Mouse (Mus musculus) lung, embryonic 16.5 days (tissue): ENCODE results near the gene Fam19a2. TPM values are rescaled to one million over a fixed set of nuclear protein-coding genes. Genes with fewer than 3 reads are reported as not detected.

Experiments used
- ATAC-seq: fragments of 200-750 bp; cut with Nextera tagmentation; 2 replicates; pipeline ENCODE4 v1.8.0; 2017; ENCODE audit warnings: low read depth, mild to moderate bottlenecking, moderate library complexity
- H3K27ac ChIP-seq: fragments of 300-500 bp; sonication (generic); 2 replicates; pipeline ENCODE4 v1.5.1; 2014; ENCODE audit warnings: mild to moderate bottlenecking, control low read depth, low read length
- H3K27me3 ChIP-seq: fragments of 300-500 bp; sonication (generic); 2 replicates; pipeline ENCODE4 v1.6.1; 2014; ENCODE audit warnings: low read depth, low read length, mixed read lengths; ENCODE audit not compliant: control insufficient read depth, insufficient read depth
- H3K36me3 ChIP-seq: fragments of 300-500 bp; sonication (generic); 2 replicates; pipeline ENCODE4 v1.6.1; 2014; ENCODE audit warnings: low read length; ENCODE audit not compliant: control insufficient read depth, insufficient read depth
- H3K4me1 ChIP-seq: fragments of 300-500 bp; sonication (generic); replicated peaks from 2 replicates; pipeline ENCODE4 v1.6.1; 2014; ENCODE audit warnings: low read length, mixed read lengths; ENCODE audit not compliant: control insufficient read depth, insufficient read depth
- H3K4me2 ChIP-seq: fragments of 300-500 bp; sonication (generic); 2 replicates; pipeline ENCODE4 v1.6.1; 2014; ENCODE audit warnings: low read depth, low read length, control low read depth
- H3K4me3 ChIP-seq: fragments of 300-500 bp; sonication (generic); 2 replicates; pipeline ENCODE4 v1.5.1; 2014; ENCODE audit warnings: mild to moderate bottlenecking, low read length, control low read depth
- H3K9ac ChIP-seq: fragments of 300-500 bp; sonication (generic); 2 replicates; pipeline ENCODE4 v1.6.1; 2014; ENCODE audit warnings: low read length, control low read depth
- H3K9me3 ChIP-seq: fragments of 300-500 bp; sonication (generic); 2 replicates; pipeline ENCODE4 v1.6.1; 2016; ENCODE audit warnings: low read length; ENCODE audit not compliant: control insufficient read depth
- WGBS: fragments of 180-500 bp; shearing (Covaris S2); extraction: QIAGEN DNeasy Blood & Tissue Kit; methylation state at CpG from one replicate; pipeline ENCODE4 v1.1.7; 2014; 5-methylcytosine and 5-hydroxymethylcytosine counted together
- polyA plus RNA-seq: library from polyadenylated mRNA; unstranded; fragments of >200 nt; fragmentation: Nextera tagmentation; extraction: Ambion mirVana; gene quantifications from 2 replicates; pipeline ENCODE4 v1.2.1, GENCODE M21; 2015

Gene Fam19a2
- polyA plus RNA-seq, 1 experiment from 2014 or later = 1.8 TPM

GRCm38 (mm10) chr10:123514749-123515148 is 251.0 kb downstream of the Fam19a2 start:
- Histone ChIP-seq H3K27ac (no peak overlapping the region), H3K9me3 (no peaks in the 10 kb centered on the region), H3K27me3 (no peaks in the 10 kb centered on the region), H3K9ac (no peak overlapping the region), H3K36me3 (no peaks in the 10 kb centered on the region), H3K4me2 (no peak overlapping the region), H3K4me1 (no peaks in the 10 kb centered on the region), H3K4me3 (no peak overlapping the region)
- no peak for ATAC-seq
- WGBS = 80% methylated on average over 3 of the region's 3 CpGs

GRCm38 (mm10) chr10:123520613-123521012 is 256.8 kb downstream of the Fam19a2 start:
- no peak overlapping the region for H3K9ac ChIP-seq
- peaks cover 5% of the 10 kb centered on the region; the same call in 1 of the 2 replicates for H3K9me3 ChIP-seq
- H3K4me2 ChIP-seq = no peak overlapping the region
- 0 out of 2 replicates have a peak overlapping the region, but pooled peaks have one; percentile 17 for H3K27ac ChIP-seq
- no peak for ATAC-seq
- 66% methylated on average over 2 of the region's 2 CpGs for WGBS
- no peaks in the 10 kb centered on the region for H3K36me3 ChIP-seq
- H3K4me3 ChIP-seq = no peak overlapping the region
- H3K4me1 ChIP-seq = no peaks in the 10 kb centered on the region; the same call in 1 of the 2 replicates
- H3K27me3 ChIP-seq = no peaks in the 10 kb centered on the region

GRCm38 (mm10) chr10:123521203-123521602 is 257.4 kb downstream of the Fam19a2 start:
- Histone ChIP-seq H3K36me3 (no peaks in the 10 kb centered on the region), H3K9ac (no peak overlapping the region), H3K27me3 (no peaks in the 10 kb centered on the region), H3K27ac (peak overlapping the region; percentile 84), H3K4me1 (no peaks in the 10 kb centered on the region; the same call in 1 of the 2 replicates), H3K9me3 (peaks cover 5% of the 10 kb centered on the region; the same call in 1 of the 2 replicates), H3K4me3 (no peak overlapping the region), H3K4me2 (no peak overlapping the region)
- peak; percentile 94 for ATAC-seq
- WGBS = 63% methylated on average over 6 of the region's 6 CpGs

- no peak overlapping the region for H3K4me2 ChIP-seq
- no peak for ATAC-seq
- 77% methylated on average over 5 of the region's 5 CpGs for WGBS
- H3K9me3 ChIP-seq = peaks cover 5% of the 10 kb centered on the region; the same call in 1 of the 2 replicates
- no peak overlapping the region for H3K9ac ChIP-seq
- H3K4me1 ChIP-seq = no peaks in the 10 kb centered on the region; the same call in 1 of the 2 replicates
- H3K36me3 ChIP-seq = no peaks in the 10 kb centered on the region
- H3K27ac ChIP-seq = no peak overlapping the region
- no peak overlapping the region for H3K4me3 ChIP-seq
- H3K27me3 ChIP-seq = no peaks in the 10 kb centered on the region
These were observed 261.6 kb downstream of the Fam19a2 start for GRCm38 (mm10) chr10:123525424-123525823.

GRCm38 (mm10) chr10:123526059-123526458 is 262.3 kb downstream of the Fam19a2 start:
- ATAC-seq = no peak
- Histone ChIP-seq H3K36me3 (no peaks in the 10 kb centered on the region), H3K4me2 (no peak overlapping the region), H3K9me3 (peaks cover 5% of the 10 kb centered on the region; the same call in 1 of the 2 replicates), H3K27ac (no peak overlapping the region), H3K9ac (no peak overlapping the region), H3K4me1 (no peaks in the 10 kb centered on the region; the same call in 1 of the 2 replicates), H3K27me3 (no peaks in the 10 kb centered on the region), H3K4me3 (no peak overlapping the region)
- 73% methylated on average over 3 of the region's 3 CpGs for WGBS

GRCm38 (mm10) chr10:123536143-123536542 is 272.3 kb downstream of the Fam19a2 start:
- no peak overlapping the region for H3K4me2 ChIP-seq
- ATAC-seq = no peak
- H3K9ac ChIP-seq = no peak overlapping the region
- no peaks in the 10 kb centered on the region for H3K36me3 ChIP-seq
- H3K4me3 ChIP-seq = no peak overlapping the region
- H3K27ac ChIP-seq = no peak overlapping the region
- WGBS = 63% methylated on average over 4 of the region's 4 CpGs
- no peaks in the 10 kb centered on the region for H3K4me1 ChIP-seq
- H3K27me3 ChIP-seq = no peaks in the 10 kb centered on the region
- H3K9me3 ChIP-seq = no peaks in the 10 kb centered on the region

- Histone ChIP-seq H3K36me3 (no peaks in the 10 kb centered on the region), H3K27me3 (no peaks in the 10 kb centered on the region), H3K9ac (no peak overlapping the region), H3K4me2 (no peak overlapping the region), H3K27ac (no peak overlapping the region), H3K4me1 (no peaks in the 10 kb centered on the region), H3K9me3 (no peaks in the 10 kb centered on the region), H3K4me3 (no peak overlapping the region)
- WGBS = 70% methylated on average over 6 of the region's 6 CpGs
- ATAC-seq = no peak
These were observed 284.6 kb downstream of the Fam19a2 start for GRCm38 (mm10) chr10:123548391-123548790.

- Histone ChIP-seq H3K36me3 (no peaks in the 10 kb centered on the region), H3K27me3 (no peaks in the 10 kb centered on the region), H3K9ac (no peak overlapping the region), H3K4me2 (no peak overlapping the region), H3K27ac (no peak overlapping the region), H3K4me1 (no peaks in the 10 kb centered on the region), H3K4me3 (no peak overlapping the region), H3K9me3 (no peaks in the 10 kb centered on the region)
- no peak for ATAC-seq
- 75% methylated on average over 1 of the region's 1 CpGs for WGBS
These were observed 303.9 kb downstream of the Fam19a2 start for GRCm38 (mm10) chr10:123567677-123568076.

GRCm38 (mm10) chr10:123570616-123571188 is 306.9 kb downstream of the Fam19a2 start:
- 32% methylated on average over 10 of the region's 10 CpGs for WGBS
- H3K27me3 ChIP-seq = no peaks in the 10 kb centered on the region
- no peaks in the 10 kb centered on the region for H3K36me3 ChIP-seq
- no peak overlapping the region for H3K27ac ChIP-seq
- ATAC-seq = no peak
- H3K4me2 ChIP-seq = no peak overlapping the region
- H3K9ac ChIP-seq = no peak overlapping the region
- no peaks in the 10 kb centered on the region for H3K9me3 ChIP-seq
- H3K4me1 ChIP-seq = no peaks in the 10 kb centered on the region
- no peak overlapping the region for H3K4me3 ChIP-seq
